Comparison of ENCODE assay signal across 1 mouse cellular context in genomic region chr8:109497431-109497830, GRCm38 (mm10).
TF ChIP-seq lines count a peak whose summit lies in the region.

No protein-coding gene starts in this region.

TF ChIP-seq in myocyte, 11 proteins besides CTCF, POLR2A, EP300 and RAD21 (continued from another document):
- no peak for TF ChIP-seq MYOG (IDR thresholded peaks at IDR 0.05; ENCODE audit: control insufficient read depth in 1 of 3, insufficient read depth in 1 of 3, insufficient read length in 2 of 3, low read depth in 2 of 3)
